Mouse (Mus musculus): ENCODE results near the gene Chtop.

Chtop gene

GRCm38 (mm10) chr3:90508950-90509746 lies at the start of gene Chtop:
Chtop (minus strand) TSS chr3:90509498.
- peak; percentile 99 for DNase-seq

GRCm38 (mm10) chr3:90555954-90556353 lies 46.7 kb upstream of the Chtop start:
- DNase-seq: no peak

- DNase-seq: no peak
Observed at GRCm38 (mm10) chr3:90552231-90552630, 42.9 kb upstream of the Chtop start.

DNA sequence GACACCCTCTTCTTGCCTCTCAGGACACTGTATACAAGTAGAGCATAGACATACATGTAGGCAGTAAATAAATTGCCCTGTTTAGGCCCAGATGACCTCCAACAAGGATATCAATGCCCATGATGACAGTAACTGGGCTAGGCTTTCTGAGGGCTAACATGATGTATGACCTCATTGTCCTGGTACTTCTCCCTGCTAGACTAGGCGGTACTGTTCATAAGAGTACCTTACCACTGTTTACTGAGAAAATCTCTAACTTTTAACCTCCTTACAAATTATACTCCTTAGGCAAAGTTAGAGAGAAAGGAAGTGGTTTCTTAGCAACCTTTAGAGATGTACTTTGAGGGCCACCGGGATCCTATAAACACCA lies 41.1 kb upstream of the Chtop start:
- no peak for DNase-seq

- no peak for DNase-seq
Observed at GRCm38 (mm10) chr3:90549676-90550420, 40.5 kb upstream of the Chtop start.

- no peak for DNase-seq
Observed at GRCm38 (mm10) chr3:90540904-90541303, 31.6 kb upstream of the Chtop start.

GRCm38 (mm10) chr3:90537905-90538296 lies 28.6 kb upstream of the Chtop start:
- DNase-seq: no peak

DNA sequence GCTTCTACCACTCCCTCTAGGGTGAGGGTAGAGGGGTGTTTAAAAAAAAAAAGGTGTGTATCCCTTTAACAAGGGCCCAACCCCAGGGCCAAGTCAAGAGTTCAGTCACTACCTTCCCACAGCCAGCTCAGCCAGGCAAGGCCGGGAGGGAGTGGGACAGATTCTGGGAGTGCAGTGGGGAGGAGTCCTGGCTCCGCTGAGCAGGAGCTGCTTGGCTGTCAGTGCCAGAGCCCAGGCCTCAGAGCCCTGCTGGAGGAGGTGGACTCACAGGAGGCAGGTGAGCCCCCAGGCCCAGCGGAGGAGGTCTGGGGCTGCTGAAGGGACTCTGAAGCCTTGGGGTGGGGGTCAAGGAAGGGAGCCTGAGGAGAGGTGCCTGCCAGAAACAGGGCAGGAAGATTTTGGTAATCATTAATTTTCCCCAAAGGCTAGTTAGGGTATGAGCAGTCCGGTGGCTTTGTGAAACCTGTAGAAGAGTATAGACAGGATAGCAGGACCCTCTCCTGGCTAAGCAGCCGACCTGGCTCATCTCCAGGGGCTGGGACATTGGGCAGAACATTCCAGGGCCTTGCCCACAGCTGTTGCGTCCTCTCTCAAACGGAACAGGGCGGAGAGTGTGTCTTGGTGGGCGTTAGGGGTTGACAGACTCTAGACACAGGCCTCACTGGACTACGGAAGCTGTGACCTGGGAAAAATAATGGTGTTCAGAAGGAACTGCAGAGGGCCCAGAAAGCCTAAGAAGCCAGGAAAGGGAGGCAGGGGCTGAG lies 28.0 kb upstream of the Chtop start, which contains the start of gene S100a16:
TSS of gene S100a16 (plus strand) at position 114 of the 764 bp plus-strand sequence.
- DNase-seq: peak; percentile 51

- DNase-seq: no peak
Observed at GRCm38 (mm10) chr3:90535446-90535845, 26.1 kb upstream of the Chtop start.

DNA sequence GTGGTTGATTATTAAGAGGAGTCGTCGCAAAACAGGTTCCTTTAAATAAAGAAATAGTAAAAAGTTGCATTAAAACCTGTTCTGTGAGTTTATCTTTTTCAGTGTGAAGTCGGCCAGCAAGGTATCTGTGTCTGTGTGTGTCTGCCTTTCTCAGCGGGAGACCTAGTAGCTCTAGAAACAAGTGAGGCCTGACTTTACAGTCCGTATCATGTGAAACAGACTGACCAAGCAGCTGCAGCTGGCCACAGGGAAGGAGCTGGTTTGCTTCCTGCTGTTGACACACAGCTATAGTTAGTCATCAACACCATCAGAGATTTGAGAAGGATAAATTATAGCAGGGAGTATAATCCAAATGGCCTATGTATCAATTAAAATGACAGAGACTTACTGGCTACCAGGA lies 22.4 kb upstream of the Chtop start:
- no peak for DNase-seq

GRCm38 (mm10) chr3:90527291-90527873 lies 18.1 kb upstream of the Chtop start:
- no peak for DNase-seq

DNA sequence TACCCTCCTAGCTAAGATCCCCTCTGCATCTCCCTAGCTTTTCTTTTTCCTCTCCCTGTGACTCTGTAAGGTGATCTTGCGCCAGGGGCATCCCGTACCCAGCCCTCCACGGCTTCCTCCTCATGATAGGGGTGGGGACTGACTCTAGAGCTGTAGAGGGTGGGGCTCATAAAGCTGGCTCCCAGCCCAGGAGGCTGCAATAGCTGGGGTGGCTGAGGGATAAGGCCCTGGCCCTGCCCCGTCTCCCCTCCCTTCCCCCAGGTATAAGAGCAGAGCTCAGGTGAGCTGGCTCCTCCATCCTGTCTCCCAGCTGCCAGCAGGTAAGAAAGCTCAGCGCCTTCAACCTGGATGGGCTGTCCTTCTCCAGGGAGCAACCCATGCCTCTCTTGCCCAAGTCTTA lies 17.3 kb upstream of the Chtop start, which contains the start of gene S100a14:
TSS of gene S100a14 (plus strand) at position 277 of the 400 bp plus-strand sequence.
- DNase-seq: no peak

DNA sequence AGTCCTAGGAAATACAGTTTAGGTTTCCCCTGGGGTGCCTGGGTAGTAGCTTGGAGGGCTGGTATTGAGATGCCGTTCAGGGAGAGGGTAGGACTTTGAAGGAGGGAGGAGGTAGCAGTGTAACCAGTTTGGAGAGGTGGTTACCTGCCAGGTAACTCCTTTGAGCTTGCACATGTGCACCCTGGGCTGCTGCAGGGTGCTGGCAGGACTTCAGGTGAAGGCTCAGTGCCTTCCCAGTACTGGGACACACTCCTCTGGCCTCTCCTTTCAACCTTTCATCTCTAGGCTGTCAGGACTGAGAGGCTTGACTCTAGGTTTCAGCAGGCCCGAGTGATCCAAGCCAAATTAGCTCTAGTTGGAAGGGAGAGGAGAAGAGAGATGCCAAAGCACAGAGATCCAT lies 16.8 kb upstream of the Chtop start:
- no peak for DNase-seq

DNA sequence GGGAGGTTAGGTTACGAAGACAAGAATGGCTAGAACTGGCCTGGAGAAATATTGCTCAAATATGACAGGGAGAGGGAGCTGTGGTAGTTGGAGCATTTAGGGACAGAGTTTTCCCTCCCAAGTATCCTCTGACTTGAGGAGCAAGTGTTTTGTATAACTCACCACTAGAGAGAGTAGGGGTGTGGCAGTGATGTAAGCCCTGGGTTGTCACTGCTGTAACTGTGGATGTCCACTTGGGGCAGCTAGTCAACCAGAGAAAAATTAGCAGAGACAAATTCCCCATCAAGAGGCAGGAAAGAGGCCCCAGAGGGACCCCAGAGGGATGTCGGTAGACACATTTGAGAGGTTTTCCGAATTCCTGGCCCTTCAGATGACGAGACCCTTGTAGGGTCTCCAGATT lies 16.1 kb upstream of the Chtop start:
- DNase-seq: no peak

DNA sequence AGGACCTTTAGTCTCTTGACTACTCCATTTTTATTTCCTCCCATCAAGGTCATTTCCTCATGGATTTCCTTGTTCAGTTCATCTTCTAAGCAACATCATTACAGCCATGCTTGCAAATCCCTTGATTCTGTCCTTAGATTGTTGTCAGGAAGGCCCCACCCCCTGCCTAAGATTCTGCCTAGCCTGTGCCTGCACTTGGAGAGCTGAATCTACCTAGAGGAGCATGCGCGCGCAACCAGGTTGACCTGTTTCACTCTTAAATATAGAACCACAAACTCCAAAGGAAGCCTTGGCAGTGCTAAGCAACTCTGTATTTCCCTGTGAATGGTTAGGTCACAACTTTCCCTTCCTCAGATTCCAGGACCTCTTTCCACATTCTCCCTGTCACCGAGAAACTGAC lies 8.4 kb upstream of the Chtop start:
- DNase-seq: no peak

DNA sequence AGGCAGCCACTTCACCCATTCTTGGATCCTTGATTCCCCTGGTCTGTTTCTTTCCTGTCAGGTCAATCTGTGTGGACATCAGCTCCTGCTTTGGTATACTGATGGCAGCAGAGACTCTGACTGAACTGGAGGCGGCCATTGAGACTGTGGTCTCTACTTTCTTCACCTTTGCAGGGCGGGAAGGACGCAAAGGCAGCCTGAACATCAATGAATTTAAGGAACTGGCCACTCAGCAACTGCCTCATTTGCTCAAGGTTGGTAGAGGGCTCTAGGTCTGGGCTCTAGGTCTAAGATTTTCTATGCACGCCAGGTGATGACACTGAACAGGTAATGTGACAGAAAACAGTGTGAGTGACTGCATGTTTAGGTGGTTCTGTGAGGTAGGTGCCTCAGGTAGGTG lies 6.5 kb upstream of the Chtop start:
- DNase-seq: no peak

DNA sequence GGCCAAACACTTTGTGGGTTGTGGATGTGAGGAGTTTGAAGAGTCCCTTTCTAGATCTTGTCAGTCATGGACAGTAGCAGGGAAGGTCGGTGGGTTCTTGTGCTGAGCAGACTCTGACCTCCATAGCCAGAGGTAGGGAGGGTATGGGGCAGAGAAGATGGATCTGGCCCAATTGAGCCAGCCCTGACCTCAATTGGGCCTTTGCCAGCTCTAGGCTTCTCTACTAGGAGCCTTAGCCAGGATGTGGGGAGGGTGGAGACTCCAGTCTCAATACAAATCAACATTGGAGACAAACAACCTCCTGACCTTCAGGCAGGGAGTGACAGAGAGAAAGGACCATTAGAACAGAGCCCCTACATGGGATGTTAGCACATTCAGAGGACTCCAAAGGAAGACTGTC lies 5.9 kb upstream of the Chtop start:
- no peak for DNase-seq

DNA sequence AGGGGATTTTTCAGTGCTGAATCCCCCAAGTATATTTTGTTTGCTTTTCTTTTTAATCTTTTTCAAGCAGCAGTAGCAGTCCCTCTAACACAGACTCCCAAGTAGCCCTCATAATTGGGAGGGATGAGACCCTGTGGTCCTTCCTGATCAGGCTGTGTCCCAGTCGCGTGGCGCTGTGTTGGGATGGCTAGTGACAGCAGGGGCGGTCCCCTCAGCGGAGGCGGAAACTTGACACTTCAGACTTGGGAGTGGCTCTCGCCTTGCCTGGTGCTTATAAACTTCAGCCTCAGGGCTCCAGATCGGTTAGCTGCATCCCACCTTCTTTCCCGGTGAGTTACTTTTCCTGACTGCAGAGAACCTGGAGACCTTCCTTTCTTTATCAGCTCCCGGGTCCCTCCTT lies 5.4 kb upstream of the Chtop start:
- no peak for DNase-seq

DNA sequence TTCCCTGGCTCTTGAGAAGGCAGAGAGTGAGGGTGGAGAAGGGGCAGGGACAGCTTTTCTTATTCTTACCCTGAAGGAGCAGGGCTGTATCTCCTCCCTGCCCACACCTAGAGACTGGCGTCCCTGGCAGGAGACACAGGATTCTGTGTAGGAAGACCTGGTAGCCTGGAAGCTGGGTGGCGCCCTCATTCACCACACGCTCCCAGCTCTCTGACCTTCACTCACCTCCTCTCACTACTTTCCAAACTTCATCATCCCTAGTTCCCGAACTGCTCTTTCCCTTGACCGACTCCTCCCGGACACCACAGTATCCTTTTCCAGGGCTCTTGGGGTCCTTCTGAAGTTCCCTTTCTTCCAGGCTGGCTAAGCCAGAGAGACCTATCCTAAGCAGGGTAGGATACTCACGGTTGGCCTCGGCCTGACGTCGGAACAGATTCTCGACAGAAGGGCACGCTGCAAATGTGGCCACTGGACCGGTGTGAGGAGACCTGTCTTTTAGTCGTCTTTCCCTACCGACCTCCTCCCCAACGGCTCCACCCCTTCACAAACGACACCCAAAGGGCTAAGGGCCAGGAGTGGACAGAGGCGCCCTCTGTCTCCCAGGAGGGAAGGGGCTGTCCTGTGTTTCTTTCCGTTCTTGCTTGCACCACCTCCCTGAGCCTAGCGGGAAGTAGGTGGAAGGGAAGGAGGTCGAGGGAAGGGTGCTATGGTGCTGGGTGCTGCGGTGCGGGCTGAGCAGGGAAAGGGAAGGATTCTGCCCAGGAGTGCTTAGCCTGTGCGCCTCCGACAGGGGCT lies 4.7 kb upstream of the Chtop start, which contains the start of the genes S100a1 and S100a13:
TSS of gene S100a1 (minus strand) at position 597 of the 795 bp plus-strand sequence.
TSS of gene S100a13 (plus strand) at position 640 of the 795 bp plus-strand sequence.
- no peak for DNase-seq

GRCm38 (mm10) chr3:90512948-90513642 lies 3.8 kb upstream of the Chtop start:
- no peak for DNase-seq

- no peak for DNase-seq
Observed at GRCm38 (mm10) chr3:90512276-90512675, 3.0 kb upstream of the Chtop start.

Data from cerebellum, adult 8-10 months (tissue).